Mouse (Mus musculus): ENCODE measurements at regions not wholly inside any gene's neighbourhood (a gene's known extent, or its start where the extent isn't known, plus 50 kb on each side); places are given as distances from the start of the nearest gene placed in this dataset.

- WGBS, result 91% methylated on average over 2 of the region's 2 CpGs
Observed at GRCm38 (mm10) chr6:35458250-35458649, 81.4 kb downstream of the Mtpn start.

GRCm38 (mm10) chr6:35445007-35445406 lies 94.7 kb downstream of the Mtpn start:
- no peak overlapping the region for H3K4me3 ChIP-seq
- no peaks in the 10 kb centered on the region for H3K27me3 ChIP-seq
- 84% methylated on average over 1 of the region's 1 CpGs for WGBS
- no peak for ATAC-seq (ENCODE audit: insufficient number of reproducible peaks, low FRiP score, low TSS enrichment, low read depth)
- no peak overlapping the region for H3K27ac ChIP-seq
- H3K36me3 ChIP-seq, result no peaks in the 10 kb centered on the region
- no peak overlapping the region for H3K4me2 ChIP-seq
- H3K9ac ChIP-seq, result no peak overlapping the region
- H3K4me1 ChIP-seq, result no peaks in the 10 kb centered on the region
- H3K9me3 ChIP-seq, result no peaks in the 10 kb centered on the region

More at GRCm38 (mm10) chr6:35458250-35458649, 81.4 kb downstream of the Mtpn start:
- Histone ChIP-seq H3K9me3 (no peaks in the 10 kb centered on the region), H3K4me1 (no peaks in the 10 kb centered on the region), H3K4me3 (no peak overlapping the region), H3K36me3 (no peaks in the 10 kb centered on the region), H3K27ac (no peak overlapping the region), H3K4me2 (no peak overlapping the region), H3K9ac (no peak overlapping the region), H3K27me3 (no peaks in the 10 kb centered on the region)
- no peak for ATAC-seq (ENCODE audit: insufficient number of reproducible peaks, low FRiP score, low TSS enrichment, low read depth)

GRCm38 (mm10) chr6:35426301-35426700 lies 100.4 kb upstream of the Fam180a start:
- Histone ChIP-seq H3K27ac (no peak overlapping the region), H3K36me3 (no peaks in the 10 kb centered on the region), H3K4me1 (no peaks in the 10 kb centered on the region), H3K9ac (no peak overlapping the region), H3K9me3 (no peaks in the 10 kb centered on the region), H3K27me3 (no peaks in the 10 kb centered on the region), H3K4me3 (no peak overlapping the region), H3K4me2 (no peak overlapping the region)
- 0 out of 2 replicates have a peak, but pooled peaks have one; percentile 44 for ATAC-seq (ENCODE audit: insufficient number of reproducible peaks, low FRiP score, low TSS enrichment, low read depth)
- WGBS, result 61% methylated on average over 3 of the region's 3 CpGs

- H3K9ac ChIP-seq, result no peak overlapping the region
- ATAC-seq (ENCODE audit: insufficient number of reproducible peaks, low FRiP score, low TSS enrichment, low read depth), result no peak
- 83% methylated on average over 2 of the region's 2 CpGs for WGBS
- no peaks in the 10 kb centered on the region for H3K9me3 ChIP-seq
- H3K36me3 ChIP-seq, result no peaks in the 10 kb centered on the region
- no peaks in the 10 kb centered on the region for H3K27me3 ChIP-seq
- no peaks in the 10 kb centered on the region for H3K4me1 ChIP-seq
- H3K4me3 ChIP-seq, result no peak overlapping the region
- H3K27ac ChIP-seq, result no peak overlapping the region
- H3K4me2 ChIP-seq, result no peak overlapping the region
Observed at GRCm38 (mm10) chr6:35424521-35424920, 98.6 kb upstream of the Fam180a start.

GRCm38 (mm10) chr6:35420924-35421323 lies 95.0 kb upstream of the Fam180a start:
- H3K27ac ChIP-seq, result no peak overlapping the region

GRCm38 (mm10) chr6:35405044-35405443 lies 79.1 kb upstream of the Fam180a start:
- 43% methylated on average over 9 of the region's 9 CpGs for WGBS
- H3K9me3 ChIP-seq, result no peaks in the 10 kb centered on the region
- no peak overlapping the region for H3K4me3 ChIP-seq
- H3K4me2 ChIP-seq, result no peak overlapping the region
- no peaks in the 10 kb centered on the region for H3K4me1 ChIP-seq
- H3K27ac ChIP-seq, result no peak overlapping the region
- H3K9ac ChIP-seq, result no peak overlapping the region
- H3K36me3 ChIP-seq, result no peaks in the 10 kb centered on the region
- no peaks in the 10 kb centered on the region for H3K27me3 ChIP-seq
- no peak for ATAC-seq (ENCODE audit: insufficient number of reproducible peaks, low FRiP score, low TSS enrichment, low read depth)

More at GRCm38 (mm10) chr6:35420924-35421323, 95.0 kb upstream of the Fam180a start:
- Histone ChIP-seq H3K9ac (no peak overlapping the region), H3K36me3 (no peaks in the 10 kb centered on the region), H3K9me3 (no peaks in the 10 kb centered on the region), H3K4me3 (no peak overlapping the region), H3K4me1 (no peaks in the 10 kb centered on the region), H3K27me3 (no peaks in the 10 kb centered on the region), H3K4me2 (no peak overlapping the region)
- ATAC-seq (ENCODE audit: insufficient number of reproducible peaks, low FRiP score, low TSS enrichment, low read depth), result no peak
- 87% methylated on average over 7 of the region's 7 CpGs for WGBS

- H3K27me3 ChIP-seq, result no peaks in the 10 kb centered on the region
- no peak overlapping the region for H3K4me3 ChIP-seq
- H3K9me3 ChIP-seq, result no peaks in the 10 kb centered on the region
- no peaks in the 10 kb centered on the region for H3K36me3 ChIP-seq
- no peak overlapping the region for H3K9ac ChIP-seq
- no peak overlapping the region for H3K27ac ChIP-seq
- 70% methylated on average over 5 of the region's 5 CpGs for WGBS
- no peak overlapping the region for H3K4me2 ChIP-seq
- ATAC-seq (ENCODE audit: insufficient number of reproducible peaks, low FRiP score, low TSS enrichment, low read depth), result no peak
- H3K4me1 ChIP-seq, result no peaks in the 10 kb centered on the region
Observed at GRCm38 (mm10) chr6:35403341-35403910, 77.5 kb upstream of the Fam180a start.

GRCm38 (mm10) chr6:35395726-35396125 lies 69.8 kb upstream of the Fam180a start:
- 98% methylated on average over 7 of the region's 9 CpGs for WGBS

GRCm38 (mm10) chr6:35388827-35389226 lies 62.9 kb upstream of the Fam180a start:
- Histone ChIP-seq H3K9me3 (no peaks in the 10 kb centered on the region), H3K4me3 (no peak overlapping the region), H3K9ac (no peak overlapping the region), H3K4me2 (no peak overlapping the region), H3K27ac (no peak overlapping the region), H3K36me3 (no peaks in the 10 kb centered on the region), H3K27me3 (no peaks in the 10 kb centered on the region), H3K4me1 (no peaks in the 10 kb centered on the region)
- ATAC-seq (ENCODE audit: insufficient number of reproducible peaks, low FRiP score, low TSS enrichment, low read depth), result no peak
- WGBS, result 42% methylated on average over 3 of the region's 3 CpGs

More at GRCm38 (mm10) chr6:35395726-35396125, 69.8 kb upstream of the Fam180a start:
- Histone ChIP-seq H3K27ac (no peak overlapping the region), H3K4me2 (no peak overlapping the region), H3K9me3 (no peaks in the 10 kb centered on the region), H3K4me3 (no peak overlapping the region), H3K4me1 (no peaks in the 10 kb centered on the region), H3K27me3 (no peaks in the 10 kb centered on the region), H3K36me3 (no peaks in the 10 kb centered on the region), H3K9ac (no peak overlapping the region)
- ATAC-seq (ENCODE audit: insufficient number of reproducible peaks, low FRiP score, low TSS enrichment, low read depth), result no peak

- ATAC-seq (ENCODE audit: insufficient number of reproducible peaks, low FRiP score, low TSS enrichment, low read depth), result no peak
- no peak overlapping the region for H3K4me3 ChIP-seq
- H3K27ac ChIP-seq, result no peak overlapping the region
- H3K4me1 ChIP-seq, result peaks cover 12% of the 10 kb centered on the region
- no peaks in the 10 kb centered on the region for H3K27me3 ChIP-seq
- H3K9ac ChIP-seq, result no peak overlapping the region
- 81% methylated on average over 3 of the region's 3 CpGs for WGBS
- H3K4me2 ChIP-seq, result no peak overlapping the region
- no peaks in the 10 kb centered on the region for H3K36me3 ChIP-seq
- H3K9me3 ChIP-seq, result no peaks in the 10 kb centered on the region
Observed at GRCm38 (mm10) chr6:35381536-35381935, 55.6 kb upstream of the Fam180a start.

GRCm38 (mm10) chr6:35380721-35381466 lies 55.0 kb upstream of the Fam180a start:
- Histone ChIP-seq H3K9ac (no peak overlapping the region), H3K4me3 (peak overlapping the region; percentile 21), H3K4me1 (peaks cover 12% of the 10 kb centered on the region), H3K36me3 (no peaks in the 10 kb centered on the region), H3K4me2 (peak overlapping the region; percentile 45), H3K27me3 (no peaks in the 10 kb centered on the region), H3K9me3 (no peaks in the 10 kb centered on the region), H3K27ac (no peak overlapping the region)
- ATAC-seq (ENCODE audit: insufficient number of reproducible peaks, low FRiP score, low TSS enrichment, low read depth), result no peak; the same call in 1 of the 2 replicates
- 22% methylated on average over 11 of the region's 11 CpGs for WGBS

GRCm38 (mm10) chr6:35379890-35380289 lies 53.9 kb upstream of the Fam180a start:
- Histone ChIP-seq H3K36me3 (no peaks in the 10 kb centered on the region), H3K4me1 (peaks cover 12% of the 10 kb centered on the region), H3K27ac (peak overlapping the region; percentile 22; the same call in 1 of the 2 replicates), H3K4me3 (0 out of 2 replicates have a peak overlapping the region, but pooled peaks have one; percentile 8), H3K27me3 (no peaks in the 10 kb centered on the region), H3K9ac (no peak overlapping the region), H3K9me3 (no peaks in the 10 kb centered on the region), H3K4me2 (no peak overlapping the region)
- ATAC-seq (ENCODE audit: insufficient number of reproducible peaks, low FRiP score, low TSS enrichment, low read depth), result no peak
- 11% methylated on average over 8 of the region's 8 CpGs for WGBS

All from limb, embryonic 15.5 days (tissue).